Mouse (Mus musculus) brown adipose tissue, adult 24 weeks (tissue): ENCODE results near the gene Hmox1. TPM values are rescaled to one million over a fixed set of nuclear protein-coding genes. Genes with fewer than 3 reads are reported as not detected.

Experiments
- H3K27ac ChIP-seq: fragments of 200-500 bp; replicated peaks from 2 replicates; pipeline ENCODE4 v1.5.1; 2012; ENCODE audit warnings: low read depth, mild to moderate bottlenecking, low read length
- H3K4me1 ChIP-seq: fragments of 200-500 bp; 2 replicates; pipeline ENCODE4 v1.6.1; 2012; ENCODE audit warnings: low read length, mixed read lengths; ENCODE audit not compliant: control insufficient read depth, insufficient read depth, insufficient read length
- H3K4me3 ChIP-seq: fragments of 200-500 bp; 2 replicates; pipeline ENCODE4 v1.5.1; 2012; ENCODE audit warnings: low read depth, mild to moderate bottlenecking, low read length, moderate library complexity; ENCODE audit not compliant: insufficient read depth
- polyA plus RNA-seq: library from polyadenylated mRNA; stranded (reverse); fragments of >200 nt; gene quantifications from 2 replicates; pipeline ENCODE4 v1.2.4, GENCODE M21; 2012; ENCODE audit not compliant: missing spikeins, insufficient read depth, insufficient read length

The Hmox1 gene
- polyA plus RNA-seq, 1 experiment: 9.7 TPM

GRCm38 (mm10) chr8:75118505-75118904 is 25.1 kb downstream of the Hmox1 start:
- no peak overlapping the region for H3K4me3 ChIP-seq
- no peak overlapping the region for H3K27ac ChIP-seq
- no peaks in the 10 kb centered on the region for H3K4me1 ChIP-seq

- Histone ChIP-seq H3K4me1 (no peaks in the 10 kb centered on the region), H3K27ac (no peak overlapping the region), H3K4me3 (no peak overlapping the region)
Measured at GRCm38 (mm10) chr8:75119287-75119686, 25.9 kb downstream of the Hmox1 start.

GRCm38 (mm10) chr8:75119747-75120146 is 26.3 kb downstream of the Hmox1 start:
- no peak overlapping the region for H3K4me3 ChIP-seq
- H3K4me1 ChIP-seq: no peaks in the 10 kb centered on the region
- no peak overlapping the region for H3K27ac ChIP-seq

GRCm38 (mm10) chr8:75127406-75127805 is 34.0 kb downstream of the Hmox1 start:
- Histone ChIP-seq H3K4me3 (no peak overlapping the region), H3K4me1 (no peaks in the 10 kb centered on the region), H3K27ac (no peak overlapping the region)

- no peak overlapping the region for H3K4me3 ChIP-seq
- H3K27ac ChIP-seq: no peak overlapping the region
- no peaks in the 10 kb centered on the region for H3K4me1 ChIP-seq
Measured at GRCm38 (mm10) chr8:75132485-75132884, 39.1 kb downstream of the Hmox1 start.

- no peak overlapping the region for H3K27ac ChIP-seq
- H3K4me3 ChIP-seq: no peak overlapping the region
- H3K4me1 ChIP-seq: no peaks in the 10 kb centered on the region
Measured at GRCm38 (mm10) chr8:75133399-75133798, 40.0 kb downstream of the Hmox1 start.

GRCm38 (mm10) chr8:75134603-75135391 is 41.4 kb downstream of the Hmox1 start:
- Histone ChIP-seq H3K4me3 (no peak overlapping the region), H3K27ac (no peak overlapping the region)

GRCm38 (mm10) chr8:75135756-75136155 is 42.3 kb downstream of the Hmox1 start:
- no peak overlapping the region for H3K27ac ChIP-seq
- no peaks in the 10 kb centered on the region for H3K4me1 ChIP-seq
- H3K4me3 ChIP-seq: no peak overlapping the region

More at GRCm38 (mm10) chr8:75134603-75135391, 41.4 kb downstream of the Hmox1 start:
- H3K4me1 ChIP-seq: no peaks in the 10 kb centered on the region

GRCm38 (mm10) chr8:75136256-75136655 is 42.8 kb downstream of the Hmox1 start:
- no peak overlapping the region for H3K27ac ChIP-seq
- no peaks in the 10 kb centered on the region for H3K4me1 ChIP-seq
- no peak overlapping the region for H3K4me3 ChIP-seq

- H3K4me3 ChIP-seq: no peak overlapping the region
- no peaks in the 10 kb centered on the region for H3K4me1 ChIP-seq
- no peak overlapping the region for H3K27ac ChIP-seq
Measured at GRCm38 (mm10) chr8:75137536-75137935, 44.1 kb downstream of the Hmox1 start.

Other genes starting within 250 kb of the Hmox1 start
- not detected in 2 replicates for gene Isx, start 220.4 kb upstream of the Hmox1 start, polyA plus RNA-seq
- 7.4 and 9.7 TPM in 2 replicates for gene Hmgxb4, start 100.3 kb upstream of the Hmox1 start, polyA plus RNA-seq
- 21.7 and 21.8 TPM in 2 replicates for gene Tom1, start 59.9 kb upstream of the Hmox1 start, polyA plus RNA-seq
- gene Mcm5, start 15.9 kb downstream of the Hmox1 start, polyA plus RNA-seq: 0.71 and 0.91 TPM in 2 replicates
- 0.48 TPM in 1 of 2 replicates, not detected in the other for gene Rasd2, start 120.3 kb downstream of the Hmox1 start, polyA plus RNA-seq